Mouse (Mus musculus) spleen, adult 18-20 months (tissue): Measurements from ENCODE around the gene Slc30a7.

Experiments used
- DNase-seq, 2 experiments: peaks; one replicate each; pipeline ENCODE4 v3.0.0; 2022; ENCODE audit warnings: mixed read lengths in 2 of 2

Slc30a7 gene

GRCm38 (mm10) chr3:116006978-116007940 is at the start of gene Slc30a7, which contains the start of gene Extl2:
TSS of gene Slc30a7 (minus strand) at chr3:116007406.
TSS of gene Extl2 (plus strand) at chr3:116007462.
- DNase-seq = peak; percentile 66 to 73

- no peak for DNase-seq
Measured at GRCm38 (mm10) chr3:116047034-116047433, 39.8 kb upstream of the Slc30a7 start.

- DNase-seq = no peak
Measured at GRCm38 (mm10) chr3:116046000-116046399, 38.8 kb upstream of the Slc30a7 start.

- DNase-seq = no peak
Measured at GRCm38 (mm10) chr3:116040776-116041175, 33.6 kb upstream of the Slc30a7 start.

- no peak for DNase-seq
Measured at GRCm38 (mm10) chr3:116033871-116034222, 26.6 kb upstream of the Slc30a7 start.

- DNase-seq = no peak
Measured at GRCm38 (mm10) chr3:116033218-116033870, 26.1 kb upstream of the Slc30a7 start.

- no peak for DNase-seq
Measured at GRCm38 (mm10) chr3:116030152-116030788, 23.1 kb upstream of the Slc30a7 start.

GRCm38 (mm10) chr3:116026996-116027395 is 19.8 kb upstream of the Slc30a7 start:
- no peak for DNase-seq

GRCm38 (mm10) chr3:116025701-116026100 is 18.5 kb upstream of the Slc30a7 start:
- DNase-seq = no peak

- DNase-seq = no peak
Measured at GRCm38 (mm10) chr3:116024669-116025068, 17.5 kb upstream of the Slc30a7 start.

- DNase-seq = no peak
Measured at GRCm38 (mm10) chr3:116024236-116024635, 17.0 kb upstream of the Slc30a7 start.

- DNase-seq = no peak
Measured at GRCm38 (mm10) chr3:116019136-116019535, 11.9 kb upstream of the Slc30a7 start.

- DNase-seq = no peak
Measured at GRCm38 (mm10) chr3:116018606-116019005, 11.4 kb upstream of the Slc30a7 start.

GRCm38 (mm10) chr3:116016116-116016515 is 8.9 kb upstream of the Slc30a7 start:
- no peak for DNase-seq

GRCm38 (mm10) chr3:116014901-116015300 is 7.7 kb upstream of the Slc30a7 start:
- DNase-seq = no peak

GRCm38 (mm10) chr3:116009622-116010344 is 2.6 kb upstream of the Slc30a7 start:
- DNase-seq = no peak

- DNase-seq = peak; percentile 35 to 52
Measured at GRCm38 (mm10) chr3:116007941-116008440, 785 bp upstream of the Slc30a7 start.

- no peak for DNase-seq
Measured at GRCm38 (mm10) chr3:116006284-116006977, 775 bp downstream of the Slc30a7 start.

GRCm38 (mm10) chr3:115996929-115997328 is 10.3 kb downstream of the Slc30a7 start:
- DNase-seq = no peak

GRCm38 (mm10) chr3:115993025-115993424 is 14.2 kb downstream of the Slc30a7 start:
- DNase-seq = no peak

- no peak for DNase-seq
Measured at GRCm38 (mm10) chr3:115992588-115992987, 14.6 kb downstream of the Slc30a7 start.

- DNase-seq = no peak
Measured at GRCm38 (mm10) chr3:115992103-115992502, 15.1 kb downstream of the Slc30a7 start.
